Mouse (Mus musculus) cerebellum, adult 8-10 months (tissue): ENCODE results near the gene Gm7876.
"Not testable (repeated sequence)": the region's sequence is repeated elsewhere in the genome, so short reads cannot be mapped to it uniquely, and the experiment has no call there.

Experiments
- DNase-seq: peaks from one replicate; pipeline ENCODE4 v3.0.0; 2022

Gm7876 gene

DNA sequence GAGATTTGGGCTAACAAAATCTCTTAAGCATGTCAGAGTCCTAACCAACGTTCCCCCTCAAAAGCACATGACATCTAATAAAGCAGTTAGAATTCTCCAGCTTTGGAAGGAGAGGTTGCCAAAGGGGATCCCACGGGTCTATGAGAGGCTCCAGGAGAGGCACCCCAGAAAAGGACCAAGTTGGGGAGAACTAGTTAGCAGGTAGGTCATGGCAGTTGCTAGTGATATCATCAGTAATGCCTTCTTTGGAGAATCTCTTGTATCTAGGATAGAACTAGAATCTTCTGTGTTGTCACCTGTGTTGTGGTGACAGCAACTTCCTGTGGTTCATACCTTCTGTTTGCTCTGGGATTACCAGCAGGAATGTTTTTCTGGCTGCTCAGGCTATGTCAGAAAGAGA is at the start of gene Gm7876:
Gm7876 (plus strand) TSS at position 301 of the 400 bp plus-strand sequence.
- not testable (repeated sequence) for DNase-seq

DNA sequence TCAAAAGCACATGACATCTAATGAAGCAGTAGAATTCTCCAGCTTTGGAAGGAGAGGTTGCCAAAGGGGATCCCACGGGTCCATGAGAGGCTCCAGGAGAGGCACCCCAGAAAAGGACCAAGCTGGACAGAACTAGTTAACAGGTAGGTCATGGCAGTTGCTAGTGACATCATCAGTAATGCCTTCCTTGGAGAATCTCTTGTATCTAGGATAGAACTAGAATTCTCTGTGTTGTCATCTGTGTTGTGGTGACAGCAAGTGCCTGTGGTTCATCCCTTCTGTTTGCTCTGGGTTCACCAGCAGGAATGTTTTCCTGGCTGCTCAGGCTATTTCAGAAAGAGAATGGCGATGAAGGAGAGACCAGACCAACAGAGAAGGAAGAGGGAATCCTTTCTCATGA is 45.1 kb upstream of the Gm7876 start, which contains the start of gene Gm3239:
Gm3239 (plus strand) TSS at position 301 of the 400 bp plus-strand sequence.
- DNase-seq: not testable (repeated sequence)

DNA sequence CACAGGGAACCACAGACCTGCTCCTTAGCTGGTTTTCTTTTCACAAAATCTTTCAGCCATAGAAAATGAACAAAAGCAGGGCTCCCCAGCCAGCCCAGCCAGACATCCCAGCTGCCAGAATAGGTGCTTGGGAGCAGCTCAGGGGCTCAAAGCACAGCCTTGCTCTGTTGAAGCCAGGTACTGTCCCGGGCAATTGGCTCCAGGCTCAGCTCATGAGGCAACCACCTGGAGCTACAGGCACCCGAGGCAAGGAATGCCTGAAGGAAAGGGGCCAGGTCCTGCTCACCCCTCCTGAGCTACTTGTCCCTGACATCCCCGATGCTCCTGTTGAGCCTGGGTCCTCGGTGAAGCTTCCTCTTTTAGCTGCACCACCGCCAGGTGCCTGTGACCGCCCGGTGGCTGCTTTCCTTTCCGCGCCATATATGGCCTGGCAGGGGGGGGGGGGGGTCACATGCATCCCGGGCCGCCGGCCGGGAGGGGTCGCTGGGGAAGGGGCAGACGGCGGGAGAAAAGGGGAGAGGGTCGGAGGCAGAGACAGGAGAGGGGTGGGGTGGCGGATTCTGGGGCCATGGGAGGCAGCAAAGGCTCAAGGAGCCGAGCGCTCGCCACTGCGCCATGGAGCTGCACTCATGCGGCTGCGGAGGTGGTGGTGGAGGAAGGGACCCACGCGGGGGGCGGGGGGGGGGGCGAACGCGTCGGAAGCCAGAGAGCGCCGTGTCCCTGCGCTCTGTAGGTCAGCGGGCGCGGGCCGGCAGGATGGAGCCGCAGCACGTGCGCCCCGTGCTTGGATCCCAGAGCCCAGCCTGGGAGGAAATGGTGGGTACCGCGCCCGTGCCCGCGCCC is 17.2 kb downstream of the Gm7876 start, which contains the start of gene Gm3252:
Gm3252 (plus strand) TSS at position 738 of the 843 bp plus-strand sequence.
- DNase-seq: not testable (repeated sequence)
